ENCODE assay signal across 32 mouse cellular contexts in genomic region chr7:122087195-122087982, GRCm38 (mm10). TPM values are rescaled to one million over a fixed set of nuclear protein-coding genes. Genes with fewer than 3 reads are reported as not detected.
DNase-seq lines count a peak whose midpoint lies in the region; ATAC-seq and TF ChIP-seq lines count a peak whose summit lies in the region.
"Had no signal": no experiment of that assay in that cellular context is flagged by ENCODE, and none has a peak within 500 bp of the region (broad histone marks: within the 10 kb centered on the region; RNA-seq: fewer than 3 reads in every experiment).

No protein-coding gene starts in this region.

- TF ChIP-seq EP300 in liver, postnatal 0 days (IDR thresholded peaks at IDR 0.05; ENCODE audit: low read depth) = no peak

- intact Hi-C loops in heart, postnatal 10 days (cut with DNase I) = no loop called here

- H3K36me3 ChIP-seq in liver, postnatal 0 days (replicated peaks; ENCODE audit: insufficient read depth, low read length) = peaks cover 53% of the 10 kb centered on the region
- H3K36me3 ChIP-seq in liver, embryonic 12.5 days = peaks cover 79% of the 10 kb centered on the region
- peaks cover 17% of the 10 kb centered on the region for H3K36me3 ChIP-seq in kidney, adult 2 months (ENCODE audit: control insufficient read depth, insufficient read depth, low read length)
- peaks cover 93% of the 10 kb centered on the region for H3K36me3 ChIP-seq in forebrain, embryonic 10.5 days (replicated peaks)

- no peak for DNase-seq in liver, postnatal 0 days
- peak; percentile 61 to 62 for DNase-seq in B cell, adult 2 months
- no peak for DNase-seq in heart, postnatal 10 days
- no peak for DNase-seq in kidney, adult 2 months
- DNase-seq in forebrain, embryonic 10.5 days (ENCODE audit: extremely low spot score, low spot score) = no peak
- DNase-seq: adrenal gland, postnatal 10 days; cerebellum, adult 11-12 months; cerebellum, adult 9-11 months; forebrain, postnatal 0 days; heart, postnatal 14 days; kidney, adult 11 months; kidney, postnatal 4 days; liver; lung, adult 18-20 months; lung, postnatal 4 days; right cerebral cortex, postnatal 4 days; thymus, adult 18-20 months; thymus, postnatal 36 days had no signal

- H3K4me1 ChIP-seq in liver, postnatal 0 days (ENCODE audit: insufficient read depth) = no peaks in the 10 kb centered on the region
- H3K4me1 ChIP-seq in liver, embryonic 12.5 days = no peaks in the 10 kb centered on the region
- peaks cover 19% of the 10 kb centered on the region for H3K4me1 ChIP-seq in bone marrow macrophage, adult 2 months (ENCODE audit: control insufficient read depth, insufficient read depth, low read length)
- H3K4me1 ChIP-seq in kidney, adult 2 months (ENCODE audit: control insufficient read depth, insufficient read depth, low read length) = no peaks in the 10 kb centered on the region
- H3K4me1 ChIP-seq in forebrain, embryonic 10.5 days = no peaks in the 10 kb centered on the region
- H3K4me1 ChIP-seq: embryonic facial prominence, embryonic 13.5 days; forebrain, embryonic 12.5 days; midbrain, embryonic 12.5 days; neural tube, embryonic 12.5 days had no signal

- TF ChIP-seq POLR2A in bone marrow macrophage, adult 2 months (IDR thresholded peaks at IDR 0.05; ENCODE audit: borderline replicate concordance, low read depth, low read length) = no peak
- no peak for TF ChIP-seq POLR2A in kidney, adult 2 months (IDR thresholded peaks at IDR 0.05; ENCODE audit: low read depth, low read length)

- no peak overlapping the region for H3K27ac ChIP-seq in liver, postnatal 0 days (ENCODE audit: low read depth)
- H3K27ac ChIP-seq in liver, embryonic 12.5 days = no peak overlapping the region
- H3K27ac ChIP-seq in bone marrow macrophage, adult 2 months (ENCODE audit: insufficient read depth, low read depth, low read length) = peak overlapping the region; percentile 54
- H3K27ac ChIP-seq in kidney, adult 2 months (ENCODE audit: insufficient read depth, low read depth, low read length) = no peak overlapping the region
- no peak overlapping the region for H3K27ac ChIP-seq in forebrain, embryonic 10.5 days
- H3K27ac ChIP-seq: embryonic facial prominence, embryonic 13.5 days; forebrain, embryonic 12.5 days; heart, embryonic 13.5 days; hindbrain, postnatal 0 days; midbrain, embryonic 12.5 days; neural tube, embryonic 12.5 days; stomach, postnatal 0 days had no signal

- no peak overlapping the region for H3K9ac ChIP-seq in liver, postnatal 0 days (replicated peaks)
- no peak overlapping the region for H3K9ac ChIP-seq in liver, embryonic 12.5 days
- H3K9ac ChIP-seq: embryonic facial prominence, embryonic 13.5 days; forebrain, embryonic 12.5 days; forebrain, postnatal 0 days; heart, embryonic 13.5 days; midbrain, embryonic 12.5 days; neural tube, embryonic 12.5 days had no signal

- no peak overlapping the region for H3K4me3 ChIP-seq in liver, postnatal 0 days (ENCODE audit: low read depth, low read length)
- H3K4me3 ChIP-seq in liver, embryonic 12.5 days = no peak overlapping the region
- H3K4me3 ChIP-seq in bone marrow macrophage, adult 2 months (ENCODE audit: insufficient read depth, low read length) = no peak overlapping the region
- no peak overlapping the region for H3K4me3 ChIP-seq in kidney, adult 2 months (ENCODE audit: insufficient read depth, low read depth, low read length)
- no peak overlapping the region for H3K4me3 ChIP-seq in forebrain, embryonic 10.5 days
- H3K4me3 ChIP-seq: embryonic facial prominence, embryonic 13.5 days; erythroblast, embryonic 14.5 days; forebrain, embryonic 12.5 days; heart, embryonic 13.5 days; midbrain, embryonic 12.5 days; myocyte; neural tube, embryonic 12.5 days had no signal

- H3K9me3 ChIP-seq in liver, postnatal 0 days (ENCODE audit: low read length) = no peaks in the 10 kb centered on the region
- H3K9me3 ChIP-seq in liver, embryonic 12.5 days (replicated peaks) = no peaks in the 10 kb centered on the region
- H3K9me3 ChIP-seq in forebrain, embryonic 10.5 days = no peaks in the 10 kb centered on the region
- H3K9me3 ChIP-seq: embryonic facial prominence, embryonic 13.5 days; forebrain, embryonic 12.5 days; heart, embryonic 13.5 days; midbrain, embryonic 12.5 days; neural tube, embryonic 12.5 days had no signal

- no peaks in the 10 kb centered on the region for H3K27me3 ChIP-seq in liver, postnatal 0 days (ENCODE audit: insufficient read depth, low read length)
- no peaks in the 10 kb centered on the region for H3K27me3 ChIP-seq in liver, embryonic 12.5 days (replicated peaks)
- no peaks in the 10 kb centered on the region for H3K27me3 ChIP-seq in kidney, adult 2 months (replicated peaks; ENCODE audit: control insufficient read depth, insufficient read depth, low read length)
- H3K27me3 ChIP-seq in forebrain, embryonic 10.5 days (ENCODE audit: poor library complexity, severe bottlenecking) = no peaks in the 10 kb centered on the region
- H3K27me3 ChIP-seq: embryonic facial prominence, embryonic 13.5 days; forebrain, embryonic 12.5 days; heart, embryonic 13.5 days; midbrain, embryonic 12.5 days; neural tube, embryonic 12.5 days; Patski had no signal

- 83% methylated on average over 11 of the region's 11 CpGs for WGBS in liver, postnatal 0 days (ENCODE audit: insufficient replicate concordance)
- 88% methylated on average over 11 of the region's 11 CpGs for WGBS in liver, embryonic 12.5 days (ENCODE audit: insufficient replicate concordance)
- WGBS in kidney, adult 2 months = 84% methylated on average over 11 of the region's 11 CpGs
- 94% methylated on average over 11 of the region's 11 CpGs for WGBS in forebrain, embryonic 10.5 days

- ATAC-seq in liver, postnatal 0 days = peak; percentile 27; the same call in 1 of the 2 replicates
- ATAC-seq in liver, embryonic 12.5 days = no peak
- peak; percentile 52 for ATAC-seq in megakaryocyte, adult 5-6 weeks (ENCODE audit: poor library complexity, severe bottlenecking)
- ATAC-seq: forebrain, postnatal 0 days; hindbrain, postnatal 0 days; lung, postnatal 0 days; Patski had no signal

- TF ChIP-seq CTCF in liver, postnatal 0 days (IDR thresholded peaks at IDR 0.05; ENCODE audit: low read depth) = no peak
- TF ChIP-seq CTCF in bone marrow macrophage, adult 2 months (IDR thresholded peaks at IDR 0.05; ENCODE audit: low read depth, low read length) = no peak
- TF ChIP-seq CTCF in kidney, adult 2 months (conservative IDR thresholded peaks at IDR 0.05; ENCODE audit: insufficient read depth, insufficient read length, low read depth, low read length) = no peak

- no peak overlapping the region for H3K4me2 ChIP-seq in liver, postnatal 0 days (ENCODE audit: low read depth, low read length)
- no peak overlapping the region for H3K4me2 ChIP-seq in liver, embryonic 12.5 days
- H3K4me2 ChIP-seq: embryonic facial prominence, embryonic 13.5 days; forebrain, embryonic 12.5 days; heart, embryonic 13.5 days; midbrain, embryonic 12.5 days; neural tube, embryonic 12.5 days had no signal

RNA-seq across cellular contexts. Expression of gene Ndufab1, which starts 14.3 kb away (rescaled TPM):
- polyA plus RNA-seq in liver, postnatal 0 days (2015; fragmentation: Nextera tagmentation; extraction: Ambion mirVana) = 554 and 564 TPM in 2 replicates
- polyA plus RNA-seq in liver, embryonic 12.5 days (2016; fragmentation: Nextera tagmentation; extraction: Ambion mirVana) = 562 and 614 TPM in 2 replicates
- polyA plus RNA-seq in bone marrow macrophage, adult 2 months (2012; ENCODE audit: insufficient read depth, insufficient read length, missing spikeins) = 96.8 and 102 TPM in 2 replicates
- 128 and 133 TPM in 2 replicates for total RNA-seq in megakaryocyte, adult 5-6 weeks (2015)
- total RNA-seq in megakaryocyte, adult 5-6 weeks (2017) = 36.2 and 69.0 TPM in 2 replicates
- 1,000 to 10,000 TPM; 1,393 to 1,403 TPM for total RNA-seq in heart, postnatal 10 days (2021)
- polyA plus RNA-seq in kidney, adult 2 months (2012; rRNA removed) = 437 and 852 TPM in 2 replicates
- polyA plus RNA-seq in forebrain, embryonic 10.5 days (2016; fragmentation: Nextera tagmentation; extraction: Ambion mirVana) = 757 and 765 TPM in 2 replicates

RNA-seq across cellular contexts. Expression of gene Ears2, which starts 20.3 kb away (rescaled TPM):
- polyA plus RNA-seq in liver, postnatal 0 days (2015; fragmentation: Nextera tagmentation; extraction: Ambion mirVana) = 8.3 TPM in 2 replicates
- 10.3 and 10.8 TPM in 2 replicates for polyA plus RNA-seq in liver, embryonic 12.5 days (2016; fragmentation: Nextera tagmentation; extraction: Ambion mirVana)
- polyA plus RNA-seq in bone marrow macrophage, adult 2 months (2012; ENCODE audit: insufficient read depth, insufficient read length, missing spikeins) = 1.5 and 2.1 TPM in 2 replicates
- 1.0 and 1.5 TPM in 2 replicates for total RNA-seq in megakaryocyte, adult 5-6 weeks (2015)
- total RNA-seq in megakaryocyte, adult 5-6 weeks (2017) = 0.98 and 1.3 TPM in 2 replicates
- total RNA-seq in heart, postnatal 10 days (2021) = 10 to 100 TPM; 15.9 to 16.3 TPM
- 9.2 and 11.2 TPM in 2 replicates for polyA plus RNA-seq in kidney, adult 2 months (2012; rRNA removed)
- 18.6 and 20.9 TPM in 2 replicates for polyA plus RNA-seq in forebrain, embryonic 10.5 days (2016; fragmentation: Nextera tagmentation; extraction: Ambion mirVana)

RNA-seq across cellular contexts. Expression of gene Ubfd1, which starts 20.4 kb away (rescaled TPM):
- polyA plus RNA-seq in liver, postnatal 0 days (2015; fragmentation: Nextera tagmentation; extraction: Ambion mirVana) = 10.9 and 11.0 TPM in 2 replicates
- 38.3 and 41.1 TPM in 2 replicates for polyA plus RNA-seq in liver, embryonic 12.5 days (2016; fragmentation: Nextera tagmentation; extraction: Ambion mirVana)
- 27.9 and 29.7 TPM in 2 replicates for polyA plus RNA-seq in bone marrow macrophage, adult 2 months (2012; ENCODE audit: insufficient read depth, insufficient read length, missing spikeins)
- 14.3 and 16.3 TPM in 2 replicates for total RNA-seq in megakaryocyte, adult 5-6 weeks (2015)
- total RNA-seq in megakaryocyte, adult 5-6 weeks (2017) = 14.4 and 15.0 TPM in 2 replicates
- 10 to 100 TPM; 41.5 to 50.2 TPM for total RNA-seq in heart, postnatal 10 days (2021)
- polyA plus RNA-seq in kidney, adult 2 months (2012; rRNA removed) = 18.9 and 19.6 TPM in 2 replicates
- 65.6 and 66.0 TPM in 2 replicates for polyA plus RNA-seq in forebrain, embryonic 10.5 days (2016; fragmentation: Nextera tagmentation; extraction: Ambion mirVana)

RNA-seq across cellular contexts. Expression of gene Palb2, which starts 45.4 kb away (rescaled TPM):
- polyA plus RNA-seq in liver, postnatal 0 days (2015; fragmentation: Nextera tagmentation; extraction: Ambion mirVana) = 4.5 and 6.5 TPM in 2 replicates
- 20.3 and 21.4 TPM in 2 replicates for polyA plus RNA-seq in liver, embryonic 12.5 days (2016; fragmentation: Nextera tagmentation; extraction: Ambion mirVana)
- 12.2 and 12.5 TPM in 2 replicates for polyA plus RNA-seq in bone marrow macrophage, adult 2 months (2012; ENCODE audit: insufficient read depth, insufficient read length, missing spikeins)
- 15.4 and 15.7 TPM in 2 replicates for total RNA-seq in megakaryocyte, adult 5-6 weeks (2015)
- 8.1 and 11.5 TPM in 2 replicates for total RNA-seq in megakaryocyte, adult 5-6 weeks (2017)
- 1 to 10 TPM; 1.7 to 2.0 TPM for total RNA-seq in heart, postnatal 10 days (2021)
- polyA plus RNA-seq in kidney, adult 2 months (2012; rRNA removed) = 0.59 and 0.98 TPM in 2 replicates
- 27.1 and 30.0 TPM in 2 replicates for polyA plus RNA-seq in forebrain, embryonic 10.5 days (2016; fragmentation: Nextera tagmentation; extraction: Ambion mirVana)

RNA-seq across cellular contexts. Expression of gene Dctn5, which starts 45.5 kb away (rescaled TPM):
- 30.5 and 33.1 TPM in 2 replicates for polyA plus RNA-seq in liver, postnatal 0 days (2015; fragmentation: Nextera tagmentation; extraction: Ambion mirVana)
- 58.4 and 60.8 TPM in 2 replicates for polyA plus RNA-seq in liver, embryonic 12.5 days (2016; fragmentation: Nextera tagmentation; extraction: Ambion mirVana)
- 118 and 129 TPM in 2 replicates for polyA plus RNA-seq in bone marrow macrophage, adult 2 months (2012; ENCODE audit: insufficient read depth, insufficient read length, missing spikeins)
- 64.7 and 75.2 TPM in 2 replicates for total RNA-seq in megakaryocyte, adult 5-6 weeks (2015)
- total RNA-seq in megakaryocyte, adult 5-6 weeks (2017) = 81.3 and 94.4 TPM in 2 replicates
- total RNA-seq in heart, postnatal 10 days (2021) = 10 to 100 TPM; 37.2 to 37.9 TPM
- polyA plus RNA-seq in kidney, adult 2 months (2012; rRNA removed) = 74.9 and 77.1 TPM in 2 replicates
- 118 and 121 TPM in 2 replicates for polyA plus RNA-seq in forebrain, embryonic 10.5 days (2016; fragmentation: Nextera tagmentation; extraction: Ambion mirVana)

Comparison
In these comparisons a context has a peak if more than half of its experiments do, and no peak if none do; other contexts are left out.
1. DNase-seq: peak in B cell, adult 2 months (2 of 2); none in liver, postnatal 0 days (single experiment), heart, postnatal 10 days (0 of 2), kidney, adult 2 months (single experiment) and forebrain, embryonic 10.5 days (single experiment).